Mouse (Mus musculus) embryonic fibroblast, embryonic 13.5 days (primary cell): Measurements from ENCODE around the gene Gatm. TPM values are rescaled to one million over a fixed set of nuclear protein-coding genes. Genes with fewer than 3 reads are reported as not detected.

Source experiments
- H3K27ac ChIP-seq: 2 replicates; pipeline ENCODE4 v1.5.1; 2012; ENCODE audit warnings: low read length, control low read depth, inconsistent platforms; ENCODE audit not compliant: insufficient read depth
- H3K4me1 ChIP-seq: 2 replicates; pipeline ENCODE4 v1.6.1; 2011; ENCODE audit warnings: low read length; ENCODE audit not compliant: control insufficient read depth, insufficient read depth
- H3K4me3 ChIP-seq: 2 replicates; pipeline ENCODE4 v1.5.1; 2011; ENCODE audit warnings: mild to moderate bottlenecking, control low read depth, low read length; ENCODE audit not compliant: insufficient read depth
- CTCF ChIP-seq: IDR thresholded peaks from 2 replicates; pipeline ENCODE4 v1.5.1; 2011; ENCODE audit warnings: mild to moderate bottlenecking, control low read depth, low read length, moderate library complexity, borderline replicate concordance; ENCODE audit not compliant: insufficient read depth
- POLR2A ChIP-seq: IDR thresholded peaks from 2 replicates; pipeline ENCODE4 v1.6.1; 2011; ENCODE audit warnings: low read depth, mild to moderate bottlenecking, control low read depth, low read length, moderate library complexity
- polyA plus RNA-seq: library from polyadenylated mRNA; stranded (reverse); fragments of >200 nt; gene quantifications from 2 replicates; pipeline ENCODE4 v1.2.4, GENCODE M21; 2011; ENCODE audit warnings: low read depth; ENCODE audit not compliant: missing spikeins, insufficient read length

Gatm gene
- polyA plus RNA-seq, 1 experiment = 3.0 TPM

- TF ChIP-seq CTCF = no peak
- TF ChIP-seq POLR2A = no peak
- no peak overlapping the region for H3K27ac ChIP-seq
- H3K4me1 ChIP-seq = no peaks in the 10 kb centered on the region
- no peak overlapping the region for H3K4me3 ChIP-seq
These were observed 5.1 kb upstream of the Gatm start for GRCm38 (mm10) chr2:122616237-122616636.

DNA sequence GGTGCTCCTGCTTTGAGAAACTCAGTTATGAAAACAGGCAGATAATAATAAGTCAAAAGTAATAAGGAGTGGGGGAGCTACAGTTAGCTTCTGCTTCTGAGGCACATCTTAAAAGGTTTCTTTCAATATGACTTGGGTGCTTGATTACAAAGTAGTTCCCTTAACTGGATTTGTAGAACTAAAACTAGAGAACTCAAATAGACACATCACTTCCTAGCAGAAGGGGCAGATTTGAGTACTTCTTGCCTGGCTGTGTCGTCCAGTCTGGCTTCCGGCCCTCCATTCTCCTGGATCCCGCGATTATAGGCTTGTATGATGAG lies 511 bp upstream of the Gatm start:
- Histone ChIP-seq H3K4me3 (no peak overlapping the region; the same call in 1 of the 2 replicates), H3K4me1 (no peaks in the 10 kb centered on the region), H3K27ac (no peak overlapping the region)
- TF ChIP-seq POLR2A (no peak), CTCF (no peak)

DNA sequence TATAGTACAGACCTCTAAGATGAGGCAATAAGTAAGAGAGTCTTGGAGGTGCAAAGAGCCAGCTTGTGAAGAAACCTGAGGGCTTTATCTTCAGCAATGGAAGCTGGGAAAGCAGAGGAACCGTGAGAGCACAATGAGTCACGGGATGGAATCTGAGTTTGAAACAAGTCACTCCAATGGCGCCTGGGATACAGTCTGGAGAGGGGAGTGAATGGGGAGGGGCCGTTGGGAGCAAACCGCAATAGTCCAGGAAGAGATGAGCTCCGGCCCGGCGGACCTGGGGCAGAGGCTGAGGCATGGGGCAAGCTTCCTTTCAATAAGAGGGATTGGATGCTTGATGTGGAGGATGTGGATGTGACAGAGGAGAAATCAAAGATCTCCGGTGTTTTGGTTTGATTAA lies 2.3 kb downstream of the Gatm start:
- no peak for TF ChIP-seq CTCF
- TF ChIP-seq POLR2A = no peak
- H3K4me3 ChIP-seq = no peak overlapping the region
- no peak overlapping the region for H3K27ac ChIP-seq
- no peaks in the 10 kb centered on the region for H3K4me1 ChIP-seq

DNA sequence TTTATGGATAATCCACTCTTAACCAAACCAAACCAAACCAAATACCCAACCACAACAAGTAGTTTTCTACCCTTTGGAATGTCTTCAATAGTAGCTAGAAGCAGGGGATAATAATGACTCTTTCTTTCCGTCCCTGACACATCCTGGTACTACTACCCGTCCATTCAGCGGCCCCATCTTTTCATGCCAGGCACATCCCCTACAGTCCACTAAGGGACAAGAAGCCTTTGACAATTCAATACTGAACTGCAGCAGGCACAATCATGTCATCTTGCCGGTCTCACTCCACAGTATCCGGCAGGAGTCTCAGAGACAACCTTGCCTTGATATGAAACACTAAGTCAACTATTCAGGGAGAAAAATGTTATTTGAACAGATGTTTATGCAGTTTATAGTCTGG lies 5.3 kb downstream of the Gatm start:
- H3K4me3 ChIP-seq = no peak overlapping the region
- TF ChIP-seq POLR2A (no peak), CTCF (no peak)
- H3K4me1 ChIP-seq = no peaks in the 10 kb centered on the region
- no peak overlapping the region for H3K27ac ChIP-seq

GRCm38 (mm10) chr2:122601354-122601753 lies 9.7 kb downstream of the Gatm start:
- H3K4me1 ChIP-seq = no peaks in the 10 kb centered on the region
- no peak overlapping the region for H3K27ac ChIP-seq
- TF ChIP-seq CTCF = no peak
- no peak for TF ChIP-seq POLR2A
- H3K4me3 ChIP-seq = no peak overlapping the region

- no peak overlapping the region for H3K27ac ChIP-seq
- no peak for TF ChIP-seq CTCF
- TF ChIP-seq POLR2A = no peak
- no peaks in the 10 kb centered on the region for H3K4me1 ChIP-seq
- H3K4me3 ChIP-seq = no peak overlapping the region
These were observed 11.4 kb downstream of the Gatm start for GRCm38 (mm10) chr2:122599736-122600135.

- H3K27ac ChIP-seq = no peak overlapping the region
- H3K4me1 ChIP-seq = no peaks in the 10 kb centered on the region
- no peak overlapping the region for H3K4me3 ChIP-seq
- TF ChIP-seq POLR2A (no peak), CTCF (no peak)
These were observed 15.6 kb downstream of the Gatm start for GRCm38 (mm10) chr2:122595461-122595860.

GRCm38 (mm10) chr2:122591213-122591612 lies 19.9 kb downstream of the Gatm start:
- Histone ChIP-seq H3K4me3 (no peak overlapping the region), H3K4me1 (no peaks in the 10 kb centered on the region), H3K27ac (no peak overlapping the region)
- TF ChIP-seq POLR2A (no peak), CTCF (no peak)

DNA sequence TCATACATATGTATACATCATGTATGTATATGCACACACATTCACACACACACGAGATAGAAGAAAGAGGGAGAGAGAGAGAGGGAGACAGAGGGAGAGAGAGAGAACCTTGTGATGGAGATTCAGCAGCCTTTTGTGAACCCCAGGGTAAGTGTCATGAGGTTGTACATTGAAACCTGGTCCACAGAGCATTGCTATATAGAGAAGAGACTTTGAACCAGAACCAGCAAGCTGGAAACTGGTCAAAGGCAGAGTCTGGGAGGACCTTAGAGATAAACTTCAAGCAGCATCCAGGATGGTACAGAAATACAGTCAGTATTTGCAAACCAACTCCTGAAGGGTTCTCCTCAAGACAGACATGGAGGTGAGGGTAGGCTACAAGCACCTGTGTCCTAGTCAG lies 20.8 kb downstream of the Gatm start:
- Histone ChIP-seq H3K27ac (no peak overlapping the region), H3K4me1 (no peaks in the 10 kb centered on the region), H3K4me3 (no peak overlapping the region)
- TF ChIP-seq POLR2A (no peak), CTCF (no peak)

GRCm38 (mm10) chr2:122587861-122588519 lies 23.1 kb downstream of the Gatm start:
- H3K4me3 ChIP-seq = no peak overlapping the region
- TF ChIP-seq POLR2A = no peak
- no peak for TF ChIP-seq CTCF
- H3K4me1 ChIP-seq = no peaks in the 10 kb centered on the region
- H3K27ac ChIP-seq = no peak overlapping the region
